Mouse (Mus musculus) urinary bladder, adult 18-20 months (tissue): ENCODE data around the gene Mydgf.

Source experiments
- DNase-seq, 2 experiments: peaks; one replicate each; pipeline ENCODE4 v3.0.0; 2022; ENCODE audit warnings: low spot score in 2 of 2, mixed read lengths in 2 of 2

Mydgf gene

DNA sequence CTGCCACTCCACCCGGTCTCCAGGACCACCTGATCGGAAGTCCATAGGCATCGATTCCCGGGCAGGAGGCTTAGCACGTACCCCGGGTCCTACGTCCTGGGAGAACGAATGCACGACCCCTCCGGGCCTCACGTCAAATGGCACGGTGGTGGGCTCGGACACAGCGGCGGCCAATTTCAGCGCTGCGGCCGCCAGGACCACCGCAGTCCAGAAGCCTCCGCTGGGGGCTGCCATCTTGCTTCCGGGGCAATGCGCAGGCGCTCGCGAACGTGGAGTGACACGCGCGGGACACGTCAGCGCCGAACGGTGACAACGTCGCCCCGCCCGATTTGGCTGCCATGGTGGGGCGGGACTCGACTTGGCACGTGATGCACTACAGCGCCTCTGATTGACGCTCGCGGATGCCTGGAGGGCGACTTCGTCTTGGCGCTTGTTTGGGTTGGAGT lies at the start of gene Mydgf:
Gene Mydgf (minus strand): TSS at position 263 of the 446 bp plus-strand sequence.
- peak; percentile 88 to 92 for DNase-seq

DNA sequence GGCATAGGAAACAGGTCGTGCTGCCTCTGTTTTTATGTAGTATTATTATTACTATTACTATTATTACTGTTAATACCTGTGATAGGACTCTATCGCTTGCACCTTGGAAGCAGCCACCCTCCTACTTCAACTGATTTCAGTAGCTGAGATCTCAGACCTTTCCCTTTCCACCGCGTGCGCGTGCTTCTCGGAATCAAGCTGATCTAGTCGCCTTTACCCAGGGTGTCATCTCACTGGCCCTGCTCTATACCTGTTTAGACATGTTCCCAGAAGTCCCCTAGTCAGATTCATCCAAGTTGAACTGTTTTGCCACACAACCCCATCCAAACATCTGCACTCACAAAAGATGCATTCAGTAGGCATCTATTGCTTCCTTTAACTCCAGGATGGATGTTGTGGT lies 49.7 kb upstream of the Mydgf start:
- DNase-seq: no peak

DNA sequence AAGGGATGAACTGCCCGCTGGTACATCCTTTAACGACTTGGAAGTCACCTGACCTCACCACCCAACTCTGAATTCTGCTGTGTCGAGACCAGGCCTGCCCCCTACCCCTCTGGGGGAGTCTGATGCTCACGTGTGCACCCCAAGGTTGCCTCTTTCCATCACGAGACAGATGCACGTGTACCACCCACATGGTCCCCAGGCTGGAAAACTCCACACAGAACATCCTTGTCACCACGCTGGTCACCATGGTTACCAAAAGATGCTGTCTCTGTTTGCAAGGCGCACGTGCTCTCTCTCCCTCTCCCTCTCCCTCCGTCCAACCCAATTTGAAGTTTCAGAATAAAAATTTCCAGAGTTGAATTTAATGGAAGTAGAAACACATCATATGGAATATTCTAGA lies 46.2 kb upstream of the Mydgf start:
- DNase-seq: no peak

DNA sequence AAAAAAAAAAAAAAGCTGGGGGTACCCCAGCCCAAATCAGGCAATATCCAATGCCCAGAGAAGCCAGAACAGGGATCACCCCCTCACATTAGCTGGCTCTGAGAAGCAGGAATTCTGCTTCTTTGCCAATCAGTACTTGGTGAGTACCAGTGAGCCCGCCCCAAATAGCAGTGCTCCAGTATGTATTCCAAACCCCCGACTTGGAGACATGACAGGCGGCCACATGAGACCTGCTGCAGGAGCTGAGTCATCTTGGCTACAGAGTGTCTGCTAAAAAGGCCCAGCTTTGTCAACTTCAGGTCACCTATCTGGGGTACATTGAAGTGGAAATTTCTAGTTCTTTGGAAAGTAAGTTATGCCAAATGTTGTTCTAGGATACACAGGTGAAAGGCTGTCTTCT lies 42.8 kb upstream of the Mydgf start:
- DNase-seq: no peak

DNA sequence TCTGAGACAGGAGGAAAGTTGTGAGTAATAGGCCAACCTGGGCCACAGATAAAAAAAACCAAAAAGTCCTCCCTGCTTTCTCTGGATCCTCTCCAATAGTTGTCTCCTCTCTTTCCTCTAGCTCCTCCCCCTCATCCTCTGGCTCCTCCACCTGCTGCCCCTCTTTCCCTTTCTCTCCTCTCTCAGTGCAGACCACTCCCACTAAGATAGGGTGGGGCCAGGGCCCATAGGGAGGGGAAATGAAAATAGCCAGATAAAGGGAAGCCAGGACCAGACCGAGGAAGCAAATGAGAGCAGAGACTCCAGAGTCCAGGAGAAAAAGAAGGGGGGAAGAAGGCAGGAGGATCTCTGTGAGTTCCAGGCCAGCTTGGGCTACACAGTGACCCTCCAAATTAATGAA lies 41.2 kb upstream of the Mydgf start:
- no peak for DNase-seq

DNA sequence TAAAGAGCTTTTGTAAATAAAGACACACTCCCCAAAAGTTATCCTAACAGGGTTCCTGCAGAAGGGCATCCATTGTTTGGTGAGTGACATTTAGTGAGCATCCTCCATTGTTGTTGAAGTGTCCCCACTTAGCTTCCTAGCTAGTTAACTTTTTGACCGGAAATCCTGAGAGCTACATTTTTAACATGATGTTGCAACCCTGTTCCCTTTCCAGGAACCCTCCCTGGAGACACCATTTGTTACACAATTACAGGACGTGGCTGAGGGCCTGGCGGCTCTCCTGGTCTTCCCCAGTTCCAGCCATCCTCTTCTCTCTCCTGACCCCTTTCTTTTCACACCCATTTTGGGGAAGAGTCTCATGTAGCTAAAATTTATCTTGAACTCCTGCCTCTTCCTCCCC lies 36.1 kb upstream of the Mydgf start:
- peak in 1 of 2 experiments; percentile 57 for DNase-seq

DNA sequence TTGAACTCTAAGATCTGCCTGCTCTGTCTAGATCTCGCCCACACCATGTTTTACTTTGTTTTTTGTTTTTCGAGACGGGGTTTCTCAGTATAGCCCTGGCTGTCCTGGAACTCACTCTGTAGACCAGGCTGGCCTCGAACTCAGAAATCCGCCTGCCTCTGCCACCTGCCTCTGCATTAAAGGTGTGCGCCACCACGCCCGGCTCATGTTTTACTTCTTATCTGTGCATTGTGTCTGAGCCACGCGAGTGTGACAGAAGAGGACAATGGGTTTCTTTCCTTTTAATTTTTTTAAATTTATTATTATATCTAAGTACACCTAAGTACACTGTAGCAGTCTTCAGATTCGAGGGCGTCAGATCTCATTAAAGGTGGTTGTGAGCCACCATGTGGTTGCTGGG lies 35.5 kb upstream of the Mydgf start:
- DNase-seq: no peak

DNA sequence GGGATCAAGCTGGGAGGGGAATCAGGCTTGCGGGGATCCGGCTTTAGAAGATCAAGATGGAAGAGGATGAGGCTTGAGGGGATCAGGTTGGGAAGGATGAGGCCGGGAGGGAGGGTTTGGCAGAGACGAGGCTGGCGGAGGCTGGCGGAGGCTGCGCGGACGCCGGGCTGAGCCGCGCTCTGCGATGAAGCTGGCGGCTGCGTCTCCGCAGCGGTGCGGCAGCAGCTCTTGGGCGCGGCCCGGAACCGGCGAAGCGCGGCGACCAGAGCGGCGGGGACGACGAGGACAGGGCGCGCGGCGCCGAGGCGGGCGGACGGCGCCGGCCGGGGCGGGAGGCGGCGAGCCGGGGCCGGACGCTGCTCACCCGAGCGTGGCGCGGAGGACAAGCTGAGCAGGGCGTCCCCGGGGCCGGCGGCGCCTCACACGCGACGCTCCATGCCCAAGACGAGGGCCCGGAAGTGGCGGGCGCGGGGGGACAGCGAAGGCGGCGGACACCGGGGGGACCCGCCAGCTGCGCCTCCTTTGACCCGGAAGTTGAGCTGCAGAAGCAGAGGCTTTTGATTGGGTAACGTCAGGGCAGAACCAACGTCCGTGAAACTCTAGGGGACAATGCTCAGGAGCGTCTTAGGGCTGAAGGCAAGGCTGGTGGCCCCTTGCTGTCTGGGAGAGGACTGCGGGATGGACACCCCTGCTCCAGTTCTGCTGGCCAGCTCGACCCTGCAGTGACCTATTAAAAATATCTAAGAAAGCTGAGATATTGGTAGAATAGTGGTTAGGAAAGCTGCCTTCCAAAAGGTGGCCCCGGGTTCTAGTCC lies 34.9 kb upstream of the Mydgf start, which contains the start of gene Dpp9:
Gene Dpp9 (minus strand): TSS at position 529 of the 815 bp plus-strand sequence.
- DNase-seq: peak; percentile 73 to 86

DNA sequence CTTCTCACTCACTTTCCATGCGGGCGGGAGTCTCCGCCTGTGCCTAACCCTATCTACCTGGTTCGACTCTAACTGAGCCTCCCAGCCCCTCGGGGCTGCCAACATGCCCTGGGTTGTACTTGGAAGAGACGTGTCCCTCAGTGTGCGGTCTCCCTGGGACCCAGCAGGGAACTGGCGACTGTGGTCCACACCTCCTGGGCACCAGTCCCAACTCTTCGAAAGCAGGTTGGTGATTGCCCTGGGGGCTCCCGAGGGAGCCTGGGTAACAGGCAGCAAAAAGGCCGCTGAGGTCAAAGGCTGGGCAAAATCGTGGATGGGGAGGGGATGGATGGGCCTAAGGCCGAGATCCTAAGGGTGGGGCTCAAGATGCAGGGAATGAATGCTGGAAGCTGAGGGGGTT lies 34.0 kb upstream of the Mydgf start:
- no peak for DNase-seq

DNA sequence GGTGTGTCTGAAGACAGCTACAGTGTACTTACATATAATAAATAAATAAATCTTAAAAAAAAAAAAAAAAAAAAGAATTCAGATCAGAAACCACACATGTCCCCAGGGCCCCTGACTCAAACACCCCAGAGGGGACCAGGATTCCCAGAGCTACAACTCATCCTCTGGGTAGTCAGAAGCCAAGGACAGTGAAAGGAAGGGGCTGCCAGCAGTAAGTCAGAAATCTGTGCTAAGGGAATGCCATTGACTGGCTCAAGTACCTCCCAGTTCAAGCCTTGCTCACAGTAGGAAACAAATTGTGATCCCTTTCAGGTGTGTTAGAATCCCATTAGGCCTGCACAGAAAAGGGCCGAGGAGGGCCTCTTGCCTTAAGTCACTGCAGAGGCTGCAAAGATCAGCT lies 30.5 kb upstream of the Mydgf start:
- no peak for DNase-seq

DNA sequence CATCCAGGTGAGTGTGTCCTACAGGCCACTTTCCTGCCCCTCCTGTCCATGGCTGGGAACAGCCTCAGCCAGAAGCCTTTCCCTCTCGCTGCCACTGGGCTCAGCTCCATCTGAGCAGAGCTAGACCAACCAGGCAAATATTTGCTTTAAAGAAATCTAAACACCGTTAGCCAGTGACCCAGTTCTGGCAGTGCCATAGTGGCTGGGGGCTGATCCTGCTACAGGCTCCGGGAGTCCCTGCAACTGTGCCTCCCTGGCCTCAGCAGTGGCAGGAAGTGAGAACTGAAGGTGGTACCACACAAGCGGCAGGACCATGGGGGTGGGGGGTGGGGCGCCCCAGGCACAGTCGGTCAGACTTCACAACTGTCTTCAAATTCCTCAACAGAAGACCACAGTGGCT lies 29.0 kb upstream of the Mydgf start:
- no peak for DNase-seq

DNA sequence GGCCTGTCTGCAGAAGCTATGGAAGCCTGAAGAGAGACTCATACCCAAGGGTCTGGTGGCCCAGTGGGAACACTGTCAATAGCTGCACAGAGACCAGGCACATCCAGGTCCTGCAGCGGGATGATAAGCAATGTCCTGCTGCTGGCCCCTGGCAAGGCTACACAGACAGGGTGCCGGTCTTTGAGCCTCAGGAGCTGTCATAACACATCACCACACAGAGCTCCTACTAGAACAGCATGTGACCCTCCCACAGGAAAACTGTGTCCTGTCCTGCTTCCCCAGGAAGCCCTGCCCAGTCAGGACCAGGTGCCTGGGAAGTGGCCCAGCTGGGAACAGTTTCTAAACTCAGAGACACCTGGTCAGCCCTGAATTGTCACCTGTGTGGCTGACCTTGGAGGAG lies 27.4 kb upstream of the Mydgf start:
- no peak for DNase-seq

DNA sequence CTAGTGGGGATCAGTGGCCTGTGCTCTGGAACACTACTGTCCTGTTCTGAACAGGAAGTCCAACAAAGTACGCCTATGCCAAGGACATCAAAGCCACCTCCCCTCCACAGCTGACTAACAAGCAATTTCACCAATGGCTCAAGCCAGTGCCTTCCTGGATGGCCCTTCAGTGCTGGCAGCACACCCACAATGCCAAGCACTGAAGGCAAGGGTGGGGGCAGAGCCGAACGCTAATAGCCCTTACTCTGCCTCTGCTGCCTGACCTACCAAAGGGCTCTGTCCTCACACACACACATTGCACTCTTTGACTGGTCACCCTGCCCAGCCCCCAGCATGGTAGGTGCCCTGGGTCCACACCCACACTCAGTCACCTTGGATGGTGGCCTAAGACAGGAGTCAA lies 25.1 kb upstream of the Mydgf start:
- DNase-seq: no peak

DNA sequence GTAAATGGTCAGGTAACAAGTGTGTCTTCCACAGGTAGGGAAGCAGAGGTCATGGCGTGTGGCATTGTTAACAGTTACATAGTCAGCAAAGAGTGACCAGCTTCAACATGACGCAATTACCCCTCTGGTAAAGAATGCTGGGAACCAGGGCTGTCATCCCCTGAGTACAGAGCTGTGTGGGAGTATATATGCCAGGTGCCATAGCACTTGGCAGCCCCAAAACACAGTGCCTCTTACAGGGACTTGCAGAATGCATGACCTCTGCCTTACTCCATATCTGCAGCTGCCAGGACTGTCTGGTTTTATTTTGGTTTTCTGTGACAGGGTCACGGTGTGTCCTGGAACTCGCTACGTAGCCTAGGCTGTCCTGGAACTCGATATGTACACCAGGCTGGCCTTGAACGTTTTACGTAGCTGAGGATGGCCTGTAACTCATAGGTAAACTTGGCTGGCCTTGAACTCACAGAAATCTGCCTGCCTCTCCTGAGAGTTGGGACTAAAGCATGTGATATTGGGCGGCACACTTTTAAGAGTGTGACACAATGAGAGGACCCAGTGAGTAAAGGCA lies 24.3 kb upstream of the Mydgf start:
- DNase-seq: no peak

DNA sequence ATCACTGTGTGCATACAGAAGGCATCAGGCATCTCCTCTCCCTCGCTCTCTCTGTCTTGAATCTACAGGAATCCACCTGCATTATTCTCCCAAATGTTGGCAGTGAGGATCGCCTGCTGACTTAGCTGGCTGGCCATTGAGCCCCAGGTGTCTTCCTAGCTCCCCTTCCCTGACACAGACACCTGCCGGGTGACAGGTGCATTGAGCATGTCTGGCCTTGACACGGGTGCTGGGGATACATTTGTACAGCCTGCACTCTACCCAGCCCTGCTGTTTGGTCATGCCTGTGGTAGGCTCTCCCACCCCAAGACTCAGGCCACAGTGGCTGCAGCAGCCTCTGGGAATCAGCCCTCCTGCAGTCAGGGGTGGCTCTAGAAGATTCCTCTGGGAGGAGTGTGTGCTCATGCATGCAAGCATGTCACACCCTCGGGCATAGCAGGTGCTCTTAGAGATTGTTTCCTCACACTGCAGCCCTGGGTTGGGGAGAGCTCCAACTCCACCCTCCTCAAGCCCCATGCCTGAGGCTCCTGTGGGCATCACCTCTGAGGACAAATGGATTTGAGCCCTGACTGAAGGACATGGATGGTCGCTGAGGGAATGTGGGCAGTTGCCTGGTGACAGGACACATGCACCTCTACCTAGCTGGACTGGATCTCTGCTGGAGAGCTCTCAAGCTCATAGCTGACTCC lies 23.4 kb upstream of the Mydgf start:
- DNase-seq: no peak

DNA sequence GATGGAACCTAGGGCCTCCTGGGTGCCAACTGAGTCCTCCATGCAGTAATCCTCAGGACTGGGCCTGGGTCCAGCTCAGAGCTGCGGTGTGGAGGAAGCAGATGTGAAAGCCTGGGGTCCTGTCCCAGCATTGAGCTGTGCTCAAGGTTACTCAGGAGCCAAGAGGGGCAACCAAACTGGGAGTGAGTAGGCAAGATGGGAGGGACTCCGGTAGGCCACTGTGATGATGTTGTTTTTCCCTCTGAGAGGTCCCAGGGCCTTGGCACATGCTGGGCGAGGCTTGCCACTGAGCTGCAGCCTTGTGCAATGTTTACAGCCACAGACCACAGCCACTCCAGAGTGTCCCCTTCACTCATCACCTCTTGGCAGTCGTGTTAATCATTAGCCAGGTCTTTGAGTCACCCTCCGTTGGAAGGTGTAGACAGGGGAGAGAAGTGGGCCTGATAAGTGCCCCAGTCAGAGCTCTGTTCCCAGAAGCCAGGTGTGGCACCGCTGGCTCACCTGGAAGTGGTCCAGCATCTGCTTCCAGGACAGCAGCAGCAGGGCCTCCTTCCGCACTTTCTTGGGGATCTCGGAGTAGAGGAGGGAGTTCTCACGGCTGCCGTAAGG lies 22.7 kb upstream of the Mydgf start:
- DNase-seq: no peak

DNA sequence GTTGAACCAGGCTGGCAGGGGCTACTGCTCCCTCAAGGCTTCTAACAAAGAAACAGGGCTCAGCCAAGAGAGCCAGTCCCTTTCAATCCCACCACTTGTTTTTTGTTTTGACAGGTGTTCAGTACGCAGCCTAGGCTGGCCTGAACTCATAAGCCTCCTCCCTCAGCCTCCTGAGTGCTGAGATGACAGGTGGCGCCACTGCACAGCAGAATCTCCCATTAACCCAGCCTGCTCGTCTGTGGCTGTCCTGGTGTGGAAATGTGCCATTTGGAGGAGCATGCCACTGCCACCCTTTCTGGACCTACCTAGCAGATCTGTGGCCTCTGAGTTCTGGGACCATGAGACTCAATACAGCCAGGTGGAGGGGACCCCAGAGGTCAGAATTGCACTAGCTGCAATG lies 20.0 kb upstream of the Mydgf start:
- no peak for DNase-seq

DNA sequence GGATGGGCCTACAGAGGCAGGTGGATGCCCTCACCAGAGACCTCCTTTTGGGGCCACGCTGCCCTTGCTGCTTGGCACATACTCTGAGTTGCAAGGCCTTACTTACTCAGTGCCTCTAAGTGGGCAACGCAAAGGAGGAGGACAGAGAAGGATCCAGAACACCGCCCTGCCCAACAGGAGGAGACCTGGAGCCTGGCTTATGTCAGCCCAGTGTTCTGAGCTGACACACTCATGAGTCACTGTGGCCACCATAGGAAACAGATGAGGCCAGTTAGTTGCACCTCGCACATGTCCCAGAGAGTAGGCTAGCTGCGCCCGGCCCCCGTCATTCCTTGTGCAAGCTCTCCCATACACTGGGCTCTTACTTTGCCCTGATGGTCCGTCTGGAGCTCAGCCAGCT lies 18.8 kb upstream of the Mydgf start:
- no peak for DNase-seq

DNA sequence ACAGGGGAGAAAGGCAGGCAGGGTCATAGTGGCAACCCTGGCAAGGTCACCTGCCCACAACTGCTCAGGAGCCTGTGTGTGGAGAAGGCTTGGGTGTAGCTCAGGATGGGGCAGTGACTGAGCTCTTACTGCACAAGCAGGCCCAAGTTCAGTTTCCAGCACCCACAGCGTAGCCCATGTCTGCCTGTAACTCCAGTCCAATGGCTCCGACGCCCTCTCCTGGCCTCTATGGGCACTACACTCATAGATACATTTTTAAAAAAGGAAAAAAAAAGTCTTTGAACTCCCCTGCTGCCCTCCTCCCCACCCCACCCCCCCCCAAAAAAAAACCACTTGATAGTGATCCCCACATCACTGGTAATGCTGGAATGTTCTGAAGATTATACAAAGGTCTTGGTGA lies 17.9 kb upstream of the Mydgf start:
- no peak for DNase-seq

DNA sequence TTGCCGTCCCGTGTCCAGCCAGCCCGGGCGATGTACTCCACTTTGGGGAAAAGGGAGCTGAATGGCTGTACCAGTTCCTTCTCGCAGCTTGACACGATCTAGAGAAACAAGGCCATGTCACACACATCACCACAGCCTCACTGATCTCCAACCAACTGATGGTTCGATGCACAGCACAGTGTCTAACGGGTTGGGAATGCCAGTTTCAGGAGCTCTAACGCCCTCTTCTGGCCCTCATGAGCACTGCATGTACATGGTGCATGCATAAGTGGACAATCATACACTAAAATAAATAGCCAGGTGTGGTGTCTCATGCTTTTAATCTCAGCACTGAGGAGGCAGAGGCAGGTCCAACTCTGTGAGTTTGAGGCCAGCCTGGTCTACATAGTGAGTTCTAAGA lies 16.9 kb upstream of the Mydgf start:
- no peak for DNase-seq

DNA sequence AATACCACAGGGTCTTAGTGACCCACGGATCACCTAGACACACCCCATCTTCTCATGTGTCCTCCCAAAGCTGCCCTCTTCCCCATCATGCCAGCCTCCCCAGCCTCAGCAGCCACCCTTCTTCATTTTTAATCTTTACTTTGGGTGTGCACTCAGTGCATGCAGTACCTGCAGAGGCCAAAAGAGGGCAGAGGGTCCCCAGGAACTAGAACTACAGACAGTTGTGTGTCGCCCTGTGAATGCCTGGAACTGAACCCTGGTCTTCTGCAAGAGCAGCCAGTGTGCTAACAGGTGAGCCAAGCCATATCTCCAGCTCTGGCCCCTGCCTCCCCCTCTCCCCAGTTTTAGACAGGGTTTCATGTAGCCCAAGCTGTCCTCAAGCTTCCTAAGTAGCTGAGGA lies 13.1 kb upstream of the Mydgf start:
- no peak for DNase-seq

DNA sequence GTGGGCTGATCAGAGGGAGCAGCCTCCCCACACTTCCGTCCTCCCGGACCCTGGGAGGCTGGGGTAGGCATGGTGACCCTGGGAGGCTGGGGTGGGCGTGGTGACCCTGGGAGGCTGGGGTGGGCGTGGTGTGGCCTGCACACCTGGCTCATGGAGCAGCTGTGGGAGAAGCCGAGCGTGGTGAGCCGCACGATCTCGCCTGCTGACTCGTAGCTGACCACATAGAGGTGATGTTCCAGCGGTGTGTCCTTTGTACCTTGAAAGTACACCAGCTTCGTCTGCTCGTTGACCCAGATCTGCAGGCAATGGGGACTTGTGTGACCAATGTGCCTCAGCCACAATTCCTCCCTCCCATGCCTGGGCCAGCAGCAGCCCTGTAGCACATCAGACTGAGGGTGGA lies 11.0 kb upstream of the Mydgf start:
- no peak for DNase-seq

DNA sequence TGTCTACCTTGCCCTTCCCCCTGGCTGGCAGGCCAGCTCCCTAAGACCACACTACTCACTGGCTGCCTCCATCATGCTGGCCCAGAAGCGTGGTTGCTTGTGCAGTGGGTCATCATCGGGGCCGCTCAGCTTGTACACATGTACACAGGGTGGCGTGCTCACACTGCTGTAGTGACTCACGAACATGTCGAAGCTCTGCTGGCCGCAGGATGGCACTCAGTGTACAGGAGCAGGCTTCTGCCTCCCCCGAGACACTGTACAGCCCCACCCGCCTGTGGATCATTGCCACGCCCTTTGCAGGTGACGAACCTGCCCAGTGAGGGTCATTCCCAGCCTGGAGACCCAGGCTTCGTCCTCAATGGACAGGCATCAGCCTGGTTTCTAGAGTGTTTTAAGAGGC lies 10.6 kb upstream of the Mydgf start:
- no peak for DNase-seq
